Mouse (Mus musculus): ENCODE measurements around the gene Atp5e.

Atp5e gene

GRCm38 (mm10) chr2:174413127-174413526, 50.8 kb downstream of the Atp5e start:
- no peak for DNase-seq
